Mouse (Mus musculus): ENCODE results near the gene Cnppd1. TPM values are rescaled to one million over a fixed set of nuclear protein-coding genes. Genes with fewer than 3 reads are reported as not detected.

Gene Cnppd1
- total RNA-seq (2021): 10 to 100 TPM; 12.9 to 13.3 TPM
- long read RNA-seq, experiment 1, transcript Cnppd1-202 (9 exons, 3,669 nt): major isoform, 9 of 16 reads
- long read RNA-seq, experiment 1, partial matches to known transcripts: 0 of 16 reads
- long read RNA-seq, experiment 1, other reads (novel, unspliced or antisense): 5 of 16 reads
- long read RNA-seq, experiment 2, transcript Cnppd1-202 (9 exons, 3,669 nt): major isoform, 9 of 19 reads
- long read RNA-seq, experiment 2, partial matches to known transcripts: 4 of 19 reads
- long read RNA-seq, experiment 2, other reads (novel, unspliced or antisense): 2 of 19 reads

DNA sequence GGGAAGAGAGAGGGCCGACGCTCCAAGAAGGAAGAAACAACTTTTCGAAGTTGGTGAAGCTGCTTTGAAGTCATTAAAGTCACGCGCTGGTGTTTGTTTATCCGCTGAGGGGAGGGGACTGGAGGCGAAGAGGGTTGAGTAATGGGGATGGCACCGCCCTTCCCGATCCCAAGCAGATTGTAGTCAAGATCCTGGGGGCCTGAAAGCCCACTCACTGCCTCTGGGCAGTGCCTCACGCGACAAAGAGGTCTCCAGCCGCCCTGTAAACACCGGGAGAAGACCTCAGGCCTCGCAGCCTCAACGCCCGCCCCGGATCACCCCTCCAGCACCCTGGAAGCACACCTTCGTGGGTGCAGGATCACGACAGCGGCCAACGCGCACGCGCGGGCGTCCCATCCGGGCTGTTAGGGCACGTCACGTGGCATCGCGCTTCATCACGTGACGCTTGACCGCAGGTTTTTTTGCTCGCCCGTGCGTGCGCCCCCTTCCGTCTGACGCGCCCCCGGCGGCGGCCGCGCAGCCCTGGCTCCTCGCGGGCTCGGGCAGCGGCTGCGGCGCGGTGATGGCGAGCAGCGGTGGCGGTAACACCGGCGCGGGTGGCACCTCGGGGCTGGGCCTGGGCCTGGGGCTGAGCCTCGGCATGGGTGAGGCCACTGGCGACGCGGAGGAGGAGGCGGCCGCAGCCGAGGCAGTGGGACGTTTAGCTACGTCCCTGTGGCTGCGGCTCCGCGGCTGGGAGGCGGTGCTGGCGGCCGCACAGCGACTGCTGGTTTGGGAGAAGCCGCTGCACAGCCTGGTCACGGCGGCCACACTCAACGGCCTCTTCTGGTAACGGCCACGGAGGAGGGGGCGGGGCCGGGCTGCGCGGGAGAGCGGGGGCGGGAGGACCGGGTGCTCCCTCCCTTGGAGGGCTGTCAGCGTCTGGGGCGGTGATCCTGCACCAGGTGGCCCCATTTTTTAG, at the start of gene Cnppd1, which contains the start of gene Retreg2:
Cnppd1 (minus strand) TSS at position 411 of the 961 bp plus-strand sequence.
Retreg2 (plus strand) TSS at position 478 of the 961 bp plus-strand sequence.
- DNase-seq: peak; percentile 94

DNA sequence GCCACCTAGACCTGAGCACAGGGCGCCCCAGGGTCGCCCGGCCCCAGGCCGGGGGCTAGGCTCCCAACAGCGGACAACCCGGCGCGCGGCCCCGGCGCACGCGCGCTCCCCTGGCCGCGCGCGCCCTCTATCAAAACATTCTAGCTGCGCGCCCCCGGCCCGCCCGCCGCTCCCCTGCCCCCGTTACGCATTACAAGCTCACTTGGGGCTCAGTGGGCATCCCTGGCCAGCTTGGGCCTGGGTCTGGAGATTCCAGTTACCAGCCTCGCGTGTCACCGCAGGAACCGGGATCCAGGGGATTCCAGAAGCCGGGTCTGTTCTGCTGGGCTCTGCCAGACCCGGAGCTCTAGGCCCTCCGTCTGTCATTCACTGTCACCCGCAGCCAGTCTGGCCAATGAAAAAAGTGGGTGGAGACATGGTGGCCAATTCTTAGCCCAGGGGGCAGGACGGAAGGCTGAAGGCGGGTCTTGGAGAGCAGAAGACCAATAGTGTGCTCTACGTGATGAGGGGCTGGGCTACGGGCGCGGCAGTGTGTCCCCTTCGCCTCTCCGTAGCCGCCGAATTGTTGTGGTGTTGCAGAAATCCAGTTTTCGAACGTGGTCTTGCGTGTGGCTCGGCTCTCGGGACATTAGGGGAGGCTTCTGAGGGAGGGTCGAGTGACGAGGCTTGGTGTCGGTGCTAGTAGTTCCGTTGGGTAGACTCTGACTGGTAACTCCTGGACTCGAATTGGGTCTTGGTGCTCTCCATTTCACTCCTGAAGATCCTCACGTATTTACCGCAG, 49.3 kb upstream of the Cnppd1 start, which contains the start of the genes Ankzf1 and Atg9a:
Ankzf1 (plus strand) TSS at position 530 of the 781 bp plus-strand sequence.
Atg9a (minus strand) TSS at position 575 of the 781 bp plus-strand sequence.
- peak; percentile 98 for DNase-seq

DNA sequence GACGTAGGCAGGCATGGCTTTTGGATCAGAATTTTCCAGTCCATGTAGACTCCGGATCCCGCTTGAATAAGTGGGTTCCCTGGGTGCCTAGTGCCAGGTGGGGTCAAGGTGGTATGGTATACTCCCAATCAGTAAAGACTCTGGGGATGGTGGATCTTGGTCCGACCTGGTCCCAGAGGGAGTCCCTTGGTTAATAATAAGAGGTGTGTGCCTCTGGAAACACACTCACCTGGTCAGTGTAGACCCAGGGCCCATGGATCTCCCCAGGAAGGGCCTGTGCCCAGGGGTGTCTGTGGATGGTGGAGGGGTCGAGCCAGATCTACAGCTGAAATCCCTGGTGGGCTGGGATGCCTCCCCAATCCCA, 48.7 kb upstream of the Cnppd1 start:
- DNase-seq: no peak

- DNase-seq: no peak
Measured at GRCm38 (mm10) chr1:75190577-75190976, 48.1 kb upstream of the Cnppd1 start.

- no peak for DNase-seq
Measured at GRCm38 (mm10) chr1:75187914-75188483, 45.5 kb upstream of the Cnppd1 start.

DNA sequence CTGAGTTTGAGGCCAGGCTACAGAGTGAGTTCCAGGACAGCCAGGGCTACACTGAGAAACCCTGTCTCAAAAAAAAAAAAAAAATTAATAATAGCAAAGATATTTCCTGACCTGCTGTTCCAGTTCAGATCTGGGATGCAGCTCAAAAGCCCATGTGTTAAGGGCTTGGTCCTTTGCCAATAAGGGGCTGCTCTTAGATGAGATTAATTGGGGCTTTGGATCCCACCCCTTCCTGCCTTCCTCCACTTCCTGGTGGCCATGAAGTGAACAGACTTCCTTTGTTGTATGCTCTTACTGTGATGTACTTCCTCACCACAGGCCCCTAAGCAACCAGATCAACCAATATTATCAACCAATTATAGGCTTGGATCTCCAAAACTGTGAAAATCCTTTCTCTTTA, 44.6 kb upstream of the Cnppd1 start:
- no peak for DNase-seq

DNA sequence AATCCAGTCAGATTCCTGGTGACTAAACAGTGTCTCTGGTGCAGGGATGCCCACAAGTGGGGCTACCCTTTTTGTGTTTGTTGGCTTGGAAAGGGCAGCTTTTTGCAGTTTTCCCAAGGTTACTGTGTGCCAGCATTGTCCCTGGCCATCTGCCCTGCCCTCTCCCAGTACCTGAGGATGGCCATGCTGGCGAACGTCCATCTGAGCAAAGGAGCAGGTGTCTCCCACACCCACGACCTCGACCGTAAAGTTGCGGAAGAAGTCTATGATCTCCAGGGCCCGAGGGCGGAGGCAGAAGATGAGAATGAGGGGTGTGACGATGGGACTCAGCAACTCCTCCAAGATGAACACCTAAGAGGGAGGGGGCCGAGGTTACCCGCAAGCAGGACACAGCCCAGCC, 43.0 kb upstream of the Cnppd1 start:
- DNase-seq: no peak

DNA sequence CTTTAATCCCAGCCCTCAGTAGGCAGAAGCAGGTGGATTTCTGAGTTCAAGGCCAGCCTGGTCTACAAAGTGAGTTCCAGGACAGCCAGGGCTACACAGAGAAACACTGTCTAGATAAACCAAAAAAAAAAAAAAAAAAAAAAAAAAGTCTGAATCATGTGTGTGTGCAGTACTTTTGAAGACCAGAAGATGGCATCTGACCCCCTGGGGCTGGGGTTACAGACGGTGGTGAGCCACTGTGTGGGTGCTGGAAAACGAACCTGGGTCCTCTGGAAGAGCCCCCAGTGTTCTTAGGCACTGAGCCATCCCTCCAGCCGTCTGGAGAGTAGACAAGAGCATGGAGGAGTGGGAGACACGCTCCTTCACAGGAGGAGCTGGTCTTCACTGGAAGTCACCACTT, 39.6 kb upstream of the Cnppd1 start:
- DNase-seq: no peak

DNA sequence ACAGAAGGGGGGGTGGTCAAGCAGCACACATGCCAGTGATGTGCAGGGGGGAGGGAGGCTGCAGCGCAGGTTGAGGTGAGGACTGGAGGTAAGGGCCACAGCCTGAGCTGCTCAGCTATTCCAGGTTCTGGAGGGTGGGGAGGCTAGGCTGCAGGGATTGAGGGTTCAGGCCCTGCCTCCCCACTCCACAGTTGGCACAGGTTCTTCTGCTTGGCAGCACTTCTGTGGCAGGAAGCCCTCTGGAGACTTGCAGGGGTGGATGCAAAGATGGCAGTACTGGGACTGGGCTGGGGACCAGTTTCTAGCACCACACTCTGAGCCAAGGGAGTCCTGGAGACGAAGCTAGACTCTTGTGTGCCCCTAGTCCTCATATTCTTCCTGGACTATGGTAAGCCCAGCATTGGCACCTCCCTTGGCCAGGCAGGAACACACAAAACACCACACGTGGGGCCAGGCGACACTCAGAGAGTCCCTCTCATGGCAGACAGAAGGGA, 38.9 kb upstream of the Cnppd1 start:
- DNase-seq: no peak

DNA sequence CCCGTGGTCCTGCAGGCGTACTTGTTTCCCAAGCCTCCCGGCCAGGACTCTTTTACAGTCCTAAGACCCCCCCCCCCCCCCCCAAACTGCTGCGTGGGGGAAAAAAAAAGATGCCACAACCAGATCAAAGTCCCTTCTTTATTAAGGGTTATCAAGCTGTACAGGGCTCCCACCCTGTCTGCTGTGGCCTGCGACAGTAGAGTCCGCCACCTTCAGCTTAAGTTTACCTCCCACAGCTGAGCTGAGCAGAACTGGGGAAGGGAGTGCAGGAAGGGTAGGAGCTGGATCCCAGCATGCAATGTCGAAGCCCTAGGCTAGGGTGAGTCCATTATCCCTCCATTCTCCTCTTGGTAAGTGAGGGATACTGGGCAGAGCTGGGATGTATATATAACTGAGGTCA, 38.2 kb upstream of the Cnppd1 start:
- DNase-seq: no peak

DNA sequence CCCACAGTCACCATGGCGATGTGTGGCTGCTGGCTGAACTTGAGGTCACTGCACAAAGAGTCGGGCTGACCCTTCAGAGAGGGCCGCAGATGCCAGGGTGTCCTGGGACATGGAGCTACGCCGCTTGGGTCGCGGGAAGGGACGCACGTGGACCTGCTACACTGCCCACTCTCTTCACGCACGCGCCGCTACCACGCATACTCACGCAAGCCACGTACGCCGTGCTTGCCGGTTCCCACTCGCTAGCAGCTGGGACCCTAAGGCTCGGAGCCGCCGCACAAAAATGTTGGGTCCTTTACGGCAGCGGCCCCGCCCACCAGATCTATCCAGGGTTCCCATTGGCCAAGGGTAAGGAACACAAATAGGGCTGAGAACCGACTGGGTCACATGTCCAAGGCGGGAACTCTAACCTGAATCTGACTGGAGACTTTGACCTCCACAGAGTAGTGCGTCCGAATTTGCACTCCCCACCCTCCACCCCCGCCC, 37.6 kb upstream of the Cnppd1 start, which contains the start of gene Abcb6:
Abcb6 (minus strand) TSS at position 288 of the 486 bp plus-strand sequence.
- DNase-seq: peak; percentile 85

- DNase-seq: peak; percentile 65
Measured at GRCm38 (mm10) chr1:75179334-75180104, 37.0 kb upstream of the Cnppd1 start.

DNA sequence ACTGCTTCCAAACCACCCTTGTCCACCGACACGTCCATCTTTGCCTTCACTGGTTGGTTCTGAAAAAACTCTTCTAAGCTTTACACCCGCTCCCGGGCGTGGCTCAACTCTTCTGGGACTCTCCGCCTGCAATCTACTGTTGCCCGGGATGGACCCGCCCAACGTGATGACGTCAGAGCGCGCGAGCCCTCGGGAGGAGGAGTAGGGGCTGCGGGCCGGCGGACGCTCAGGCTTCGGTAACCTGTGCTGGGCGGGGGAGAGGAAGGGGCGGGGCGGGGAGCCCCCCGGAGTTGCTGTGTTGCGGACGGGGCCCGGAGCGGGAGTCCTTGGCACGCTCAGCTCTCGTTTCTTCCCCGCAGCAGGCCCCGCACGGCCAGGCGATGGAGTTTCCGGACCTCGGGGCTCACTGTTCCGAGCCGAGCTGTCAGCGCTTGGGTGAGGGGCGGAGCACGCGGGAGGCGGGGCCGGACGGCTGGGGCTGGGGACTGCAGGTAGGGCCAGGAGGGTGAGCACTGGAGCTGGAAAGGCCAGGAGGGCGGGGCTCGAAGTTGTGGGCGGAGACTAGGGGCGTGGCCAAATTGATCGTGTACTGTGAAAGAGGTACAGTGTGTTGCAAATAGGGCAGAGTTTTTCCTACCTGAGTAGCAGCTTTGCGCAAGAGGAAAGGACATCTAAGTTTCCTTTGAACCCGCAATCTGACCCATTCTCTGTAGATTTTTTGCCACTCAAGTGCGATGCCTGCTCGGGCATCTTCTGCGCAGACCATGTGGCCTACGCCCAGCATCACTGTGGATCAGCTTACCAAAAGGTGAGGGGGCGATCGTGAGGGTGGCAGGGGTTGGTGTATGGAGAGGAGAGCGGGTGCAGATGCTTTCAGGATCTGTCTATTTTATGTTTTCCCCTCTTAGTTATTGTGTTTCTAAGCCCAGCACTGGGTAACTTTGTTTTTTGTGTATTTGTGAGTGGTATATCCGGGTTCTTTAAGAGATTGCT, 26.3 kb upstream of the Cnppd1 start, which contains the start of gene Zfand2b:
Zfand2b (plus strand) TSS at position 175 of the 993 bp plus-strand sequence.
- DNase-seq: peak; percentile 96

GRCm38 (mm10) chr1:75168093-75168471, 25.6 kb upstream of the Cnppd1 start:
- no peak for DNase-seq

- no peak for DNase-seq
Measured at GRCm38 (mm10) chr1:75160256-75160617, 17.7 kb upstream of the Cnppd1 start.

GRCm38 (mm10) chr1:75159540-75160255, 17.2 kb upstream of the Cnppd1 start:
- DNase-seq: no peak

GRCm38 (mm10) chr1:75158990-75159389, 16.5 kb upstream of the Cnppd1 start:
- no peak for DNase-seq

- no peak for DNase-seq
Measured at GRCm38 (mm10) chr1:75155837-75156236, 13.3 kb upstream of the Cnppd1 start.

DNA sequence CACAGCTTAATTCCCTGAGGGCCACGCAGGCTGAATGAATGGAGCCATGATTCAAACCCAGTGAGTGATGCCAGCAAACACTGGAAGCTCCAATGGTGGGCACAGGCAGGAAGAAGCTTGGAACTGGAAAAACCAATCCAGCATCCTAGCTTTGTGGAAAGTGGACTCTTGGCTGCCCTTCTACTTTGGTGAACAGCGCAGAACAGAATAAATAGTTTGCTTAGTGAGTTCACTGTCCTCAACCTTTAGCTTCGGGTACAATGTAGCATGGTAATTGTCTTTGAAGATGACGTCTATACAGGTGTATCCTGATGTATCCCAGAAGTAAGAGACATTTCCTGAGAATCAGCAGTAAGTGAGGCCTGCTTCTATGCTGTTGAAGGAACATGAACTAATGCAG, 6.2 kb upstream of the Cnppd1 start:
- DNase-seq: no peak
